Mouse (Mus musculus) midbrain, embryonic 14.5 days (tissue): Measurements from ENCODE around the gene Prokr1. TPM values are rescaled to one million over a fixed set of nuclear protein-coding genes. Genes with fewer than 3 reads are reported as not detected.

Experiments
- ATAC-seq: fragments of 200-750 bp; cut with Nextera tagmentation; 2 replicates; pipeline ENCODE4 v1.8.0; 2017; ENCODE audit warnings: moderate number of reproducible peaks, moderate library complexity; ENCODE audit not compliant: low FRiP score, low TSS enrichment
- DNase-seq: peaks from one replicate; pipeline ENCODE4 v3.0.0-alpha.2; 2015
- H3K27ac ChIP-seq: fragments of 300-500 bp; sonication (generic); replicated peaks from 2 replicates; pipeline ENCODE4 v1.5.1; 2014; ENCODE audit warnings: mild to moderate bottlenecking, low read depth, low read length, moderate library complexity
- H3K27me3 ChIP-seq: fragments of 300-500 bp; sonication (generic); 2 replicates; pipeline ENCODE4 v1.6.1; 2014; ENCODE audit warnings: low read length, control low read depth, mixed read lengths; ENCODE audit not compliant: control insufficient read depth, insufficient read depth
- H3K36me3 ChIP-seq: fragments of 300-500 bp; sonication (generic); 2 replicates; pipeline ENCODE4 v1.6.1; 2014; ENCODE audit warnings: low read length, control low read depth; ENCODE audit not compliant: control insufficient read depth, insufficient read depth
- H3K4me1 ChIP-seq: fragments of 300-500 bp; sonication (generic); 2 replicates; pipeline ENCODE4 v1.6.1; 2014; ENCODE audit warnings: mild to moderate bottlenecking, antibody characterized with exemption, low read length, control low read depth; ENCODE audit not compliant: control insufficient read depth, insufficient read depth
- H3K4me2 ChIP-seq: fragments of 300-500 bp; sonication (generic); 2 replicates; pipeline ENCODE4 v1.6.1; 2014; ENCODE audit warnings: mild to moderate bottlenecking, low read length, moderate library complexity
- H3K4me3 ChIP-seq: fragments of 300-500 bp; sonication (generic); replicated peaks from 2 replicates; pipeline ENCODE4 v1.5.1; 2014; ENCODE audit warnings: low read depth, low read length
- H3K9ac ChIP-seq: fragments of 300-500 bp; sonication (generic); replicated peaks from 2 replicates; pipeline ENCODE4 v1.6.1; 2014; ENCODE audit warnings: mild to moderate bottlenecking, low read length, moderate library complexity
- H3K9me3 ChIP-seq: fragments of 300-500 bp; sonication (generic); 2 replicates; pipeline ENCODE4 v1.6.1; 2016; ENCODE audit warnings: low read length, control low read depth, mixed read lengths; ENCODE audit not compliant: control insufficient read depth
- WGBS: fragments of 180-500 bp; shearing (Covaris S2); extraction: QIAGEN DNeasy Blood & Tissue Kit; methylation state at CpG from one replicate; pipeline ENCODE4 v1.1.7; 2014; 5-methylcytosine and 5-hydroxymethylcytosine counted together
- polyA plus RNA-seq: library from polyadenylated mRNA; unstranded; fragments of >200 nt; fragmentation: Nextera tagmentation; extraction: Ambion mirVana; gene quantifications from 2 replicates; pipeline ENCODE4 v1.2.1, GENCODE M21; 2014

Prokr1 gene
- polyA plus RNA-seq, 1 experiment from 2014 or later = 1.5 TPM

DNA sequence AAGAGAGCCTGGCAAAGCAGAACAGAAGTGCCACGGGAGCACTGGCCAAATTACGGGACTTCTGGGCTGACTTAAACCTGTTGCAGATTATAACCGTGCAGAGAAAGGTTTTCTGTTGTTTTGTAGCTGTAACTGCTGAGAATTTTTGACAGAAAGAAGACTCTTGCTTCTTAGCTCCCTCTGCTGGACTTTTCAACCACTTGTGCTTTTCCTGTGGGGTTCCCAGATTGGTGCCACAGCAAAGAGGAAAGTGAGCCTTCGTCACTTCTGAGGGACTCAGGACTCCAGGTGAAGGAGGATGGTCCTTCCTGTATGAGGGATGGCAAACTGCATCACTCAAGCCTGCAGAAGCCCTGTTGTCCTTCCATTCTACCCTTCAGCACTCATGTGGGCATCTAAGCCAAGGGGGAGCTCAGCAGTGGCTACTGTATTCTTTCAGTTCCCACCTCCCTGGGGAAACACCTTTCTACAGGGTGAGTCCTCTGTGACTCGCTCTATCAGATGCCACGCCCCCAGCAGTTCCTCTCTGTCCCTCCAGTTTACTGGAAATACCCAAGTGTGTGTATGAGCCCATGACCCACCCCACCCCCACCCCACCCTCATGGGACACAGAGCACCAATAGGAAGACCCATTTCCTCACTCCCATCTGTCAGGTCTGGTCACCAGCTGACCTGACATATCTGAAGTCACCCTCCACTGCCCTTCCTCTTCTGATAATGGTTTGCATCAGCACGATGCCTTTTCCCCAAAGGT lies 38.3 kb downstream of the Prokr1 start:
- H3K4me3 ChIP-seq = no peak overlapping the region
- DNase-seq (peak; percentile 57), ATAC-seq (no peak)
- H3K27ac ChIP-seq = no peak overlapping the region
- H3K4me2 ChIP-seq = no peak overlapping the region
- H3K9me3 ChIP-seq = 0 out of 2 replicates have a peak, but pooled peaks cover 5% of the 10 kb centered on the region
- H3K9ac ChIP-seq = no peak overlapping the region
- H3K4me1 ChIP-seq = no peaks in the 10 kb centered on the region
- 63% methylated on average over 7 of the region's 7 CpGs for WGBS
- H3K27me3 ChIP-seq = no peaks in the 10 kb centered on the region
- H3K36me3 ChIP-seq = no peaks in the 10 kb centered on the region

DNA sequence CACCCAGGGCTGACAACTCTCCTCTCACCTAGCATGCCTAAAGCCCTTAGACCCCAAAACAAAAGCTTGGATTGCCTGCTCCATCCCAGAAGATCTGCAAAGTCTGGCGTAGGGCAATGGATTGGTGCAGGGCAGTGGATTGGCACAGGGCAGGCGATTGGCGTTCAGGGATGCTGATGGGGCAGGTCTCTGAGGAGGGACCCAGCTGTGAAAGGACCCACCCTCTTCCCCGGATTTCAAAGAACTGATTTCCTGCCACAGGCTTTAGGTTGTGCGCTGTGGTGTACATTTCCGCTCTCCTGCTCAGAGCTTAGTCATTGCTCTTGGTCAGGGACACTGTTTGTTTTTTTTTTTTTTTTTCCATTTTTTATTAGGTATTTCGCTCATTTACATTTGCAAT lies 42.7 kb downstream of the Prokr1 start:
- H3K4me1 ChIP-seq = no peaks in the 10 kb centered on the region
- H3K27me3 ChIP-seq = 0 out of 2 replicates have a peak, but pooled peaks cover 3% of the 10 kb centered on the region
- 84% methylated on average over 7 of the region's 7 CpGs for WGBS
- no peak for ATAC-seq
- DNase-seq = no peak
- no peak overlapping the region for H3K4me2 ChIP-seq
- H3K36me3 ChIP-seq = no peaks in the 10 kb centered on the region
- H3K4me3 ChIP-seq = no peak overlapping the region
- H3K9me3 ChIP-seq = peaks cover 13% of the 10 kb centered on the region
- no peak overlapping the region for H3K27ac ChIP-seq
- H3K9ac ChIP-seq = no peak overlapping the region

DNA sequence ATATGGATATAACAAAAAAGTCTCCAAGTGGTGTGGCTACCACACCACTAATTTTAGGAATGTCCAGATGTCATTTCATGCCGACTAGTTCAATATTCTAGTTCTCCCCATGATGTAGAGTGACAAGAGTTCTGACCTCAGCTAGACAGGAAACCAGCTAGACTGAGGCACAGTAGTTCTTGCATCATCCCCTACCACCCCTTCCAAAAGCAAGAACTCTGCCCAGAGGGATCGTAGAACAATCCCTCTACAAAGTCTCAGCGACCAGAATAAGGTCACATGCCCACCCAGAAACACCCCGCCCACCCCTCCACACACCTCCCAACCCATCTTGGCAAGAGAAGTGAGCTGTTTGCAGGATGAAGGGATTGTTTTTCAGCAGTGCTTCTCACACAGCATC lies 43.1 kb downstream of the Prokr1 start:
- Histone ChIP-seq H3K9me3 (peaks cover 13% of the 10 kb centered on the region), H3K9ac (no peak overlapping the region), H3K4me3 (no peak overlapping the region), H3K27ac (no peak overlapping the region), H3K27me3 (0 out of 2 replicates have a peak, but pooled peaks cover 3% of the 10 kb centered on the region), H3K4me1 (no peaks in the 10 kb centered on the region), H3K36me3 (no peaks in the 10 kb centered on the region), H3K4me2 (no peak overlapping the region)
- WGBS = 90% methylated on average over 4 of the region's 4 CpGs
- ATAC-seq (no peak), DNase-seq (no peak)

DNA sequence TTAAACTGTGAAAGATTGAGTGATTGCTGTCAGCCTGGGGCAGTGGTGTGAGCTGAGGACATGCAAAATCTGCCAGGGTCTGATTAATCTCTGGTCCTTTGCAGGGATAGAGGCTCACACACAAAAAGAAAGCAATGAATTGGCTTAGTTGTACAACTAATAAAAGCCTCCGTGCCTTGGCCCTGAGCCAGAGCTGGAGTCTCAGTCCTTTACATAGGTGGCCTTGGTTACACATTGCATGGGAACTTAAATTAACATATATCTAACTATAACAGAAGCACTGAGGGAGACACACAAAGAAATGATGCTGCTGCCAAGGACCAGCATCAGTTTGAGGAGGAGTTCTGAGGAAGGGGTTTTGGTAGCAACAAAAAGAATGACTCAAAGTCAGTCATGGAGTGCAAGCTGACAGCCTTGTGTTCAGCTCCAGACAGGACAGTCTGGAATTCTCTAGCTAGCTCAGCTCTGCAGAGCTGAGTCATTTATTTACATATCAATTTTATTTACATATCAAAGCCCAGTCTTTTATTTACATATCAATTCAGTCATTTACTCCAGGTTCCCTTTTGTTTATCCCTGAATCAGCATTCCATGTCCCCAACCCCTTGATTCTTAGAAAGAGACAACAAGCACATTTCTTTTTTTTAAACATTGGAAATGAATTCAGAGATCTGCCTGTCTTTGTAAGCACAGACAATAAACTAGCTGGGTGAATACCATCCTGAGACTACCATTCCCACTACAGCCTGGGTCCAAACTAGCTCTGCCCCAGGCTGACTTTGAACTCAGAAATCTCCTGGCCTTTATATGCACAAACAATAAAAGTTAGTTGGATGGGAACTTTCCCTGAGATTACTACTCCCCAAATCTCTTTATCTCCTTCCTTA lies 45.0 kb downstream of the Prokr1 start:
- H3K9me3 ChIP-seq = peaks cover 13% of the 10 kb centered on the region
- 0 out of 2 replicates have a peak, but pooled peaks cover 3% of the 10 kb centered on the region for H3K27me3 ChIP-seq
- no peaks in the 10 kb centered on the region for H3K4me1 ChIP-seq
- DNase-seq (peak; percentile 84), ATAC-seq (peak; percentile 89)
- no peak overlapping the region for H3K4me3 ChIP-seq
- H3K36me3 ChIP-seq = no peaks in the 10 kb centered on the region
- H3K9ac ChIP-seq = no peak overlapping the region
- no peak overlapping the region for H3K4me2 ChIP-seq
- no peak overlapping the region for H3K27ac ChIP-seq
- WGBS = 8% methylated on average over 1 of the region's 1 CpGs

DNA sequence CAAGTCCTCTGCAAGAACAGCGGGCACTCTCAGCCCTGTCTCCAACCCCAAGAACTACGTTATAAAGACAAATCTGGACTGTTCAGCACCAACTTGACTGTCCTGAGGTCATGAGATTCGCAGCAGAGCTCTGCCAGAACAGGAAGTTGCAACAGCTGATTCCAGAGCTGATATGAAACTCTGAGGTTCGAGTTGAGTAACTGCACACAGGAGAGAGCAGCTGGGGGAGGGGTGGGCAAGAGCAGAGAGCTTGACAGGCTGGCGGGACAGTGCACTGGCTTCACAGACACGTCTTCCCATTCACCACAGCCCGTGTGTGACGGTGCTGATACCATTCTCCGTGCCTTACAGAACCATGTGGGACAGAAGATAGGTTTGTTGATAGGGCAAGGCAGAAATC lies 48.5 kb downstream of the Prokr1 start:
- 72% methylated on average over 9 of the region's 9 CpGs for WGBS
- H3K36me3 ChIP-seq = no peaks in the 10 kb centered on the region
- no peak for ATAC-seq
- H3K4me2 ChIP-seq = no peak overlapping the region
- no peak for DNase-seq
- peaks cover 8% of the 10 kb centered on the region for H3K9me3 ChIP-seq
- H3K9ac ChIP-seq = no peak overlapping the region
- 0 out of 2 replicates have a peak, but pooled peaks cover 3% of the 10 kb centered on the region for H3K27me3 ChIP-seq
- H3K27ac ChIP-seq = no peak overlapping the region
- H3K4me3 ChIP-seq = no peak overlapping the region
- H3K4me1 ChIP-seq = no peaks in the 10 kb centered on the region

GRCm38 (mm10) chr6:87541171-87541571 lies 49.4 kb downstream of the Prokr1 start:
- Histone ChIP-seq H3K27me3 (0 out of 2 replicates have a peak, but pooled peaks cover 3% of the 10 kb centered on the region), H3K4me3 (no peak overlapping the region), H3K4me2 (no peak overlapping the region), H3K9ac (no peak overlapping the region), H3K9me3 (peaks cover 2% of the 10 kb centered on the region), H3K36me3 (no peaks in the 10 kb centered on the region), H3K27ac (no peak overlapping the region), H3K4me1 (no peaks in the 10 kb centered on the region)
- no peak for ATAC-seq
- DNase-seq = no peak
- WGBS = 95% methylated on average over 6 of the region's 6 CpGs

- H3K27me3 ChIP-seq = no peaks in the 10 kb centered on the region
- H3K36me3 ChIP-seq = no peaks in the 10 kb centered on the region
- H3K27ac ChIP-seq = no peak overlapping the region
- H3K4me1 ChIP-seq = no peaks in the 10 kb centered on the region
- H3K4me3 ChIP-seq = no peak overlapping the region
- DNase-seq (no peak), ATAC-seq (no peak)
- no peak overlapping the region for H3K9ac ChIP-seq
- no peaks in the 10 kb centered on the region for H3K9me3 ChIP-seq
- 76% methylated on average over 15 of the region's 15 CpGs for WGBS
- H3K4me2 ChIP-seq = no peak overlapping the region
Observed at GRCm38 (mm10) chr6:87538376-87539270, 51.9 kb downstream of the Prokr1 start.

DNA sequence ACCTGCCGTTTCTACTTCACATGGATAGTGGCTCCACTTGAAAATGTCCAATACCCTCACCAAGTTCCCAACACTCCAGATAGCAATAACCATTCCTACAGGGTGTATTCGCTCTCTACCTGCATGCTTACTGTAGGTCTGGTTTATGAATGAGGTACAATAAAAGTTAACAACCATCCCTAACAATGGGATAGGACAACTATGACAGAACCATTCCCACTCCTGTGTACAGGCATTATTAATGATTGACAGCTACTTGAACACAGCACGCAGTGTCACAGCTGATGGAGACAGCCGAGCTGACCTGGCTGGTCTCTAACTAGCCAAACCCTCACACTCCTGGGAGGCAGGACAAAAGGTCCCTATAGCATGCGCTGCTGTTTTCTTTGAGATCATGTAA lies 52.9 kb downstream of the Prokr1 start:
- 80% methylated on average over 5 of the region's 5 CpGs for WGBS
- no peak overlapping the region for H3K4me3 ChIP-seq
- DNase-seq (no peak), ATAC-seq (no peak)
- no peak overlapping the region for H3K9ac ChIP-seq
- no peak overlapping the region for H3K4me2 ChIP-seq
- no peak overlapping the region for H3K27ac ChIP-seq
- no peaks in the 10 kb centered on the region for H3K36me3 ChIP-seq
- H3K4me1 ChIP-seq = no peaks in the 10 kb centered on the region
- no peaks in the 10 kb centered on the region for H3K9me3 ChIP-seq
- H3K27me3 ChIP-seq = no peaks in the 10 kb centered on the region
